Mouse (Mus musculus): ENCODE measurements around the gene Myrf. TPM values are rescaled to one million over a fixed set of nuclear protein-coding genes. Genes with fewer than 3 reads are reported as not detected.

Gene Myrf
- polyA plus RNA-seq, 1 experiment from 2014 or later = 2.1 TPM

DNA sequence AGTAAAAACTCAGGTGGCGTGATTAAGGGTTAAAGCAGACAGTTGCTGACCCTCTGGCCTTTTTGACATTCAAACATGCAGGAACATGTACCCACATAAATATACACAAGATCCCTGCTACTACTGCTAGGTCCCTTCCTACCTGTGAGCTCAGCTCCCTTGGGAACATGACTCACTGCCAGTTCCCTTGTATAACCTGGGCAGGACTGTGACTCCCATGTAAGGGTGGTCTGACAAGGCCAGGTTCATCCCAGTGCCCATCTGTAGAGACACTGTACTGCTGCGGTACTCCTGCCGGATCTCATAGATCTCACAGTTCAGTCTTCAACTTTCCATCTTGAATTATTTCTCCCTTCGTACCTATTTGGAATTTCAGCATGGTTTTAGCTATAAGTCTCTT lies 43.4 kb downstream of the Myrf start:
- no peak for DNase-seq (ENCODE audit: extremely low spot score, low spot score)
- H3K9me3 ChIP-seq = no peaks in the 10 kb centered on the region
- 90% methylated on average over 4 of the region's 4 CpGs for WGBS
- H3K4me1 ChIP-seq = no peaks in the 10 kb centered on the region
- H3K27me3 ChIP-seq (ENCODE audit: poor library complexity, severe bottlenecking) = no peaks in the 10 kb centered on the region
- H3K4me3 ChIP-seq = no peak overlapping the region
- H3K36me3 ChIP-seq (replicated peaks) = peaks cover 99% of the 10 kb centered on the region
- H3K27ac ChIP-seq = no peak overlapping the region

DNA sequence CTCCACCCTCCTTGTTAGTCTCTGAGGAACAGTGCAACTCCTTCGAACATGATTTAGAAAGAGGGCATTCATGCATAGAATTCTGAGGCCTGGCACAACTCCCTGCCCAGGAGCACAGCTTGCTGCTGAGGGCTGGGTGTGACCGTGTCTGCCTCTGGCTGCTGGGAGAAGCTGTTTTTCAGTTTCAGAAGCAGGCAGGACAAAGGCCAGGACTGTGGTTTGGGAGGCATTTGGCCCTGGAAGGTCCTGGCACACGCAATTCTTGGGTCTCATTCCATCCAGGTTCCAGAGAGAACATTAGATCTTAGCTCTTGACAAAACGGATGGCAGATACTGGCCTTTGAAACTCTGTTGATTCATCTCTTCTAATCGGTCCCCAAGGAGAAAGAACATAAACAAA lies 45.3 kb downstream of the Myrf start:
- no peaks in the 10 kb centered on the region for H3K9me3 ChIP-seq
- no peak for DNase-seq (ENCODE audit: extremely low spot score, low spot score)
- WGBS = 91% methylated on average over 5 of the region's 5 CpGs
- H3K4me3 ChIP-seq = no peak overlapping the region
- peaks cover 99% of the 10 kb centered on the region for H3K36me3 ChIP-seq (replicated peaks)
- H3K27me3 ChIP-seq (ENCODE audit: poor library complexity, severe bottlenecking) = no peaks in the 10 kb centered on the region
- H3K27ac ChIP-seq = no peak overlapping the region
- H3K4me1 ChIP-seq = peaks cover 5% of the 10 kb centered on the region; the same call in 1 of the 2 replicates

DNA sequence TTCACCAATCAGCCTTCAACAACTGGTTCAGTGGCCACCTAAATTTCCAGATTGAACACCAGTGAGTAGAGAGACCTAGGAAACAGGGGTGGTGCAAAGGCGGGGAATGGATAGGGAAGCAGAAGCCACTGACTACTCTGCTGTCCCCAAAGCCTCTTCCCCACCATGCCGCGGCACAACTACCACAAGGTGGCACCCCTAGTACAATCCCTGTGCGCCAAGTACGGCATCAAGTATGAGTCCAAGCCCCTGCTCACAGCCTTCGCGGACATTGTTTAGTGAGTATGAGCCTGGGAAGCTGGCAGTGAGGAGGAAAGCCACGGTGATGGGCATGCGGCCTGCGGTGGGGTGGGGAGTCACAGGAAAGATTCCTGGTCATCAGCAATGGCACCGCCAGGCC lies 46.2 kb downstream of the Myrf start:
- Histone ChIP-seq H3K27me3 (ENCODE audit: poor library complexity, severe bottlenecking) (no peaks in the 10 kb centered on the region), H3K4me1 (peaks cover 5% of the 10 kb centered on the region; the same call in 1 of the 2 replicates), H3K36me3 (replicated peaks) (peaks cover 99% of the 10 kb centered on the region), H3K9me3 (no peaks in the 10 kb centered on the region), H3K27ac (no peak overlapping the region), H3K4me3 (no peak overlapping the region)
- no peak for DNase-seq (ENCODE audit: extremely low spot score, low spot score)
- 88% methylated on average over 11 of the region's 11 CpGs for WGBS

DNA sequence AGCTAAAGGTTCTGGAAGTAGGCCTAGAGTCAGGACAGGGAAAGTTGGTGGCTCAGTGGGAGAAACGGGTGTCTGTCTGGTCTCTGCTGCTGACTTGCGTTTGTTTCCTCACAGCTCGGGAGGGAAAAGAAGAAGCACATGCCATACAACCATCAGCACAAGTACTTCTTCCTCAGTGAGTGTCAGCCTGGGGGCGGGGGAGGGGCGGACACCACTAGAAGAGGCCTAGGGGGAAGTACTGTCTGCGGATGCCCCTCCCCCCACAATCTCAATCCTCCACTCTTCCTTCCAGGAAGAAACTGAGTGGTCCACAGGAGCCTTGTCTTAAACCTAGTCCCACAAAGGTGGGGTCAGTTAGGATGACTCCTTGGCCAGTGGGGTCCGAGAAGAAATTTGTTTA lies 49.2 kb downstream of the Myrf start:
- WGBS = 82% methylated on average over 7 of the region's 7 CpGs
- peaks cover 12% of the 10 kb centered on the region for H3K4me1 ChIP-seq
- no peaks in the 10 kb centered on the region for H3K27me3 ChIP-seq (ENCODE audit: poor library complexity, severe bottlenecking)
- no peak for DNase-seq (ENCODE audit: extremely low spot score, low spot score)
- H3K36me3 ChIP-seq (replicated peaks) = peaks cover 100% of the 10 kb centered on the region
- no peaks in the 10 kb centered on the region for H3K9me3 ChIP-seq
- no peak overlapping the region for H3K27ac ChIP-seq
- no peak overlapping the region for H3K4me3 ChIP-seq

- peak; percentile 67 for DNase-seq (ENCODE audit: extremely low spot score, low spot score)
- no peaks in the 10 kb centered on the region for H3K27me3 ChIP-seq (ENCODE audit: poor library complexity, severe bottlenecking)
- 62% methylated on average over 2 of the region's 2 CpGs for WGBS
- peaks cover 100% of the 10 kb centered on the region for H3K36me3 ChIP-seq (replicated peaks)
- no peak overlapping the region for H3K4me3 ChIP-seq
- no peaks in the 10 kb centered on the region for H3K9me3 ChIP-seq
- no peak overlapping the region for H3K27ac ChIP-seq
- H3K4me1 ChIP-seq = peaks cover 15% of the 10 kb centered on the region
These were observed 49.8 kb downstream of the Myrf start for GRCm38 (mm10) chr19:10190796-10191195.

- 94% methylated on average over 8 of the region's 8 CpGs for WGBS
- H3K4me3 ChIP-seq = no peak overlapping the region
- peaks cover 24% of the 10 kb centered on the region for H3K4me1 ChIP-seq
- H3K27ac ChIP-seq = no peak overlapping the region
- DNase-seq (ENCODE audit: extremely low spot score, low spot score) = no peak
- H3K36me3 ChIP-seq (replicated peaks) = peaks cover 100% of the 10 kb centered on the region
- no peaks in the 10 kb centered on the region for H3K9me3 ChIP-seq
- H3K27me3 ChIP-seq (ENCODE audit: poor library complexity, severe bottlenecking) = no peaks in the 10 kb centered on the region
These were observed 50.6 kb downstream of the Myrf start for GRCm38 (mm10) chr19:10189940-10190339.

DNA sequence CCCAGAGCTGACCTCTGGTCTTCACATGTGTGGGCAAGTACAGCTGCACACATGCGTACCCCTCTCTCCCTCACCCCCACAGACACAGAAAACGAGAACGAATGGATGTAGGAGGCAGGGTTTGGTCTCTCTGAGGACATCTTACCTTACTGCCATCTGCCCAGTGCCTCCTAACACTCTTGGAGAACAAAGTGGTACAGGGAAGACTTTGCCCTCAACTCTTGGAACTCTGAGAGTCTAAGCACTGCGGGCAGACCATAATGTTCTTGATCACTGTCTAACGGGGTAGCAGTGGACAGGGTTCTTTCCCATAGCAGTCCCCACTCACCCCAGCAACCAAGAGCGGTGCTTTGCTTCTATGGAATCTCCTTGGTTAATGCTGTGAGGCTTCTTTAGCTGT lies 51.5 kb downstream of the Myrf start:
- 94% methylated on average over 6 of the region's 6 CpGs for WGBS
- no peak for DNase-seq (ENCODE audit: extremely low spot score, low spot score)
- H3K4me1 ChIP-seq = peaks cover 33% of the 10 kb centered on the region

DNA sequence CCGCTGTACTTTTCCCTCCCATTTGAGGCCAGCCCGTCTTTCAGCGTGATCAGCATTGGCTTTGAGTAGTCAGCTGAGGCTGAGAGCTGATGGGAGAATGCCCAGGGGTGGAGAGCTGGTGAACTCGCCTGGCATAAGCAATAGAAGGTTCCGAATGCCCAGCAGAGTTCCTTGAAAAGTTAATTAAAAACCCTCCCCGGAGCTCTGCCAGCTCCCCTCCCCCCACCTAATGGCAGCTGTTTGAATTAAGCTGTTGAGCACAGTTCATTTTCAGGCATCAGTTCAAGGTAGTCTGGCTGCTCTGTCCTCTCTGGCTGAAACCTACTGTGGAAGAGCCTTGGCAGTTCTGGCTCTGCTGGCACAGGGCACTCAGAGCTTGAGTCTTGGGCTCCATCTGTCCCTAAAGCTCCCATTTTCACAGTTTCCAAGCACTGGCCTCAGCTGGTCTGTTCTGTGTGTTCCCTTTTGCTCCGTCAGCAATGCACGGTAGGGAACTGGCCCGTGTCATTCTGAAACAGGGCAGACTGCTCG lies 52.2 kb downstream of the Myrf start:
- Histone ChIP-seq H3K36me3 (replicated peaks) (peaks cover 90% of the 10 kb centered on the region), H3K4me1 (peaks cover 40% of the 10 kb centered on the region), H3K4me3 (no peak overlapping the region), H3K9me3 (no peaks in the 10 kb centered on the region), H3K27ac (no peak overlapping the region), H3K27me3 (ENCODE audit: poor library complexity, severe bottlenecking) (no peaks in the 10 kb centered on the region)
- 80% methylated on average over 10 of the region's 10 CpGs for WGBS
- no peak for DNase-seq (ENCODE audit: extremely low spot score, low spot score)

More for the DNA sequence above, 51.5 kb downstream of the Myrf start:
- Histone ChIP-seq H3K9me3 (no peaks in the 10 kb centered on the region), H3K27me3 (ENCODE audit: poor library complexity, severe bottlenecking) (no peaks in the 10 kb centered on the region), H3K36me3 (replicated peaks) (peaks cover 97% of the 10 kb centered on the region), H3K4me3 (no peak overlapping the region), H3K27ac (no peak overlapping the region)

DNA sequence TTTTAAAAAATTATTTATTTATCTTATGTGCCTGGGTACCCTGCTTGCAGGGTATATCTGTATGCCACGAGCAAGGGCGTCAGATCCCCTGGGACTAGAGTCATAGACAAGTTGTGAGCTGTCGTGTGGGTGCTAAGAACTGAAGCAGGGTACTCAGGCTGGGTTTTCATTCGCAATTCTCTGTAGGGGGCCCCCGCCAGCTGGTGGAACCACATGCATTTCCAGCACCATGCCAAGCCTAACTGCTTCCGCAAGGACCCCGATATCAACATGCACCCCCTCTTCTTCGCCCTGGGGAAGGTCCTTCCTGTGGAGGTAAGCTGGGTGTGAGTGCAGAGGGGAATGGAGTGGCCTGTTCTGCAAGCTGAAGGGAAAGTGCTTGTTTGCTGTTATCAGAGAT lies 54.0 kb downstream of the Myrf start:
- H3K36me3 ChIP-seq (replicated peaks) = peaks cover 72% of the 10 kb centered on the region
- WGBS = 92% methylated on average over 8 of the region's 8 CpGs
- no peak for DNase-seq (ENCODE audit: extremely low spot score, low spot score)

DNA sequence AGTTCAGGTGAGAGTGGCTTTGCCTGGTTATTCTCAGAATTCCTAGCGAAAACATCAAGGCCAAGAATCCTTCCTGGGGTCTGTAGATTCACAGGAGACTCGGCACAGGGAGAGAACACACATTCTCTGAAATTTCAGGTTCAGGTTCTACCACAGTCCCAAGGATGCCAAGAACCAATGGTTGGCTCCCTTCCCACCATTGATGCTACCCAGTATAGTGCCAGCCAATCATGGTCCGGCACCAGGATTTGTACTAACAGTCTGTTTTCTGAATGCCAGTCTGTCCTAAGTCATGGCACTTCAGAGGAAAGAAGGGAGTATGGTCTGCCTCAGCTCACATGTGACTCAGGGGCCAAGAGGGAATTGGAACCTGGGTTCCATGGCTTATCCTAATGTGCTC lies 54.7 kb downstream of the Myrf start:
- no peak overlapping the region; the same call in 1 of the 2 replicates for H3K4me3 ChIP-seq
- WGBS = 94% methylated on average over 3 of the region's 3 CpGs
- H3K36me3 ChIP-seq (replicated peaks) = peaks cover 65% of the 10 kb centered on the region
- H3K27me3 ChIP-seq (ENCODE audit: poor library complexity, severe bottlenecking) = no peaks in the 10 kb centered on the region
- H3K9me3 ChIP-seq = no peaks in the 10 kb centered on the region
- no peak for DNase-seq (ENCODE audit: extremely low spot score, low spot score)
- no peak overlapping the region for H3K27ac ChIP-seq
- peaks cover 42% of the 10 kb centered on the region for H3K4me1 ChIP-seq

More for the DNA sequence above, 54.0 kb downstream of the Myrf start:
- H3K4me3 ChIP-seq = no peak overlapping the region
- H3K27me3 ChIP-seq (ENCODE audit: poor library complexity, severe bottlenecking) = no peaks in the 10 kb centered on the region
- no peak overlapping the region for H3K27ac ChIP-seq
- H3K9me3 ChIP-seq = no peaks in the 10 kb centered on the region
- H3K4me1 ChIP-seq = peaks cover 47% of the 10 kb centered on the region

DNA sequence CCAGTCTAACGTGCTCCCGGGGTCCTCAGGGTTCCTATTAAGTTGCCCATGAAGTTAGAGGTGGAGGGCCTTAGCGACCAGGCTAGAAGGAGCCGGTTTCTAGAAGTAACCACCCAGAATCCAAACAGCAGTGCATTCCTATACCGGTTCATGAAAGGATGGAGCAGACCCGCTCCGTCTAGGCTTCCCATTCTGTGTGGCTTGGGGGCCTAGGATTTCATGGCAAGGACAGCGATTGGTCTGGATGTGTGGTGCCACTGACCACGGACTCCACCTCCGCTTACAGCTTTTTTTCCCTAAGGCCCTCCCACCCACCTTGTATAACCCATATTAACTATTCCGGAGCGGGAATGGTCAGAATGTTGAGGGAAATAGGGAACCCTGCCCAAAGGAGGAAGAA lies 56.5 kb downstream of the Myrf start:
- peaks cover 42% of the 10 kb centered on the region for H3K4me1 ChIP-seq
- H3K27ac ChIP-seq = peak overlapping the region; percentile 99
- H3K4me3 ChIP-seq = peak overlapping the region; percentile 97
- DNase-seq (ENCODE audit: extremely low spot score, low spot score) = peak; percentile 49
- 15% methylated on average over 12 of the region's 12 CpGs for WGBS
- H3K27me3 ChIP-seq (ENCODE audit: poor library complexity, severe bottlenecking) = no peaks in the 10 kb centered on the region
- H3K9me3 ChIP-seq = no peaks in the 10 kb centered on the region
- peaks cover 48% of the 10 kb centered on the region for H3K36me3 ChIP-seq (replicated peaks)

GRCm38 (mm10) chr19:10183299-10183983 lies 57.1 kb downstream of the Myrf start:
- Histone ChIP-seq H3K4me1 (peaks cover 41% of the 10 kb centered on the region), H3K27ac (peak overlapping the region; percentile 99), H3K36me3 (replicated peaks) (peaks cover 41% of the 10 kb centered on the region), H3K9me3 (no peaks in the 10 kb centered on the region), H3K4me3 (peak overlapping the region; percentile 97), H3K27me3 (ENCODE audit: poor library complexity, severe bottlenecking) (no peaks in the 10 kb centered on the region)
- DNase-seq (ENCODE audit: extremely low spot score, low spot score) = no peak
- WGBS = 1% methylated on average over 35 of the region's 35 CpGs

DNA sequence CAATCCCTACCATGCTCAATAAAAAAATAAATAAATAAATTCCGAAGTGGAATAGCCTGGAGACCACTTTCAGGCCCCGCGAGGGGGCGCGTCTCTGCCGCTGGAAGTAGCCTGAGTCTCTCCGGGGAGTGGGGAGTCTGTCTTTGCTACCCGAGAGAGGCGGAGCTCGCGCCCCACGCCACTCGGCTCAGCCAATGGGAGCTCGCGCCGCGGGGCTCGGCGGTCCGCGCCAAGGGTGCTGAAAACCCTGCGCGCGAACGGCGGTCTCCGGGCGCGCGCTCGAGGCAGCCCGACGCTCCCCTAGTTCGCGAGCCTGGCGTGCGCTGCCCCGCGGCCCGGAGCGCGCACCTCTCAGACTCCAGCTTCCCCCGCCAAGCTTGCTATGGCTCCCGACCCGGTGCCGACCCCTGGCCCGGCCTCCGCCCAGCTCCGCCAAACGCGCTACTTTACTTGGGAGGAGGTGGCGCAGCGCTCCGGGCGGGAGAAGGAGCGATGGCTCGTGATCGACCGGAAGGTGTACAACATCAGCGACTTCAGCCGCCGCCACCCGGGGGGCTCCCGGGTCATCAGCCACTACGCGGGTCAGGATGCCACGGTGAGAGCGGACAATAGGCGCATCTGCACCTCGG lies 57.8 kb downstream of the Myrf start, which contains the start of gene Fads1:
Fads1 (plus strand) TSS at position 219 of the 629 bp plus-strand sequence.
- H3K27ac ChIP-seq = peak within 1 kb of the TSS; percentile 99
- under 1% methylated on average over 70 of the region's 70 CpGs for WGBS
- peak; percentile 93 for DNase-seq (ENCODE audit: extremely low spot score, low spot score)
- H3K36me3 ChIP-seq (replicated peaks) = peaks cover 34% of the 10 kb centered on the region
- H3K4me3 ChIP-seq = peak within 1 kb of the TSS; percentile 97
- H3K27me3 ChIP-seq (ENCODE audit: poor library complexity, severe bottlenecking) = no peaks in the 10 kb centered on the region
- H3K4me1 ChIP-seq = peaks cover 35% of the 10 kb centered on the region
- H3K9me3 ChIP-seq = no peaks in the 10 kb centered on the region

All from forebrain, embryonic 10.5 days (tissue).